Mouse (Mus musculus) common myeloid progenitor, adult 5-6 weeks (primary cell): ENCODE data around the gene Apeh. TPM values are rescaled to one million over a fixed set of nuclear protein-coding genes. Genes with fewer than 3 reads are reported as not detected.
A peak's percentile ranks its signal among the peaks of the same experiment; 100 is the strongest.

ENCODE experiments used
- ATAC-seq: replicated peaks from 2 replicates; pipeline ENCODE4 v1.8.0; 2016; ENCODE audit warnings: low read depth, mild to moderate bottlenecking, moderate TSS enrichment, inconsistent platforms; ENCODE audit not compliant: poor library complexity, severe bottlenecking
- total RNA-seq: library from RNA; stranded (forward); fragments of 200-1000, 187-1606 nt; gene quantifications from 2 replicates; pipeline ENCODE4 v1.2.3, GENCODE M21; 2017

The Apeh gene
- total RNA-seq, 1 experiment from 2014 or later = 60.8 TPM

- ATAC-seq = no peak
Measured at GRCm38 (mm10) chr9:108085261-108085660, 9.1 kb downstream of the Apeh start.

GRCm38 (mm10) chr9:108083561-108083960, 10.8 kb downstream of the Apeh start:
- no peak for ATAC-seq

- peak; percentile 45 for ATAC-seq
Measured at GRCm38 (mm10) chr9:108082988-108083431, 11.4 kb downstream of the Apeh start, which contains the start of gene Rnf123. Gene Rnf123 (minus strand): TSS chr9:108083346.

- no peak for ATAC-seq
Measured at GRCm38 (mm10) chr9:108082549-108082948, 11.9 kb downstream of the Apeh start.

GRCm38 (mm10) chr9:108080168-108080567, 14.2 kb downstream of the Apeh start, which contains the start of gene Mst1:
Gene Mst1 (plus strand): TSS chr9:108080436.
- no peak for ATAC-seq

- no peak for ATAC-seq
Measured at GRCm38 (mm10) chr9:108073141-108073930, 21.1 kb downstream of the Apeh start.

GRCm38 (mm10) chr9:108072481-108072924, 21.9 kb downstream of the Apeh start:
- ATAC-seq = no peak

- no peak for ATAC-seq
Measured at GRCm38 (mm10) chr9:108071801-108072200, 22.6 kb downstream of the Apeh start.

- no peak for ATAC-seq
Measured at GRCm38 (mm10) chr9:108069529-108069928, 24.9 kb downstream of the Apeh start.

- no peak for ATAC-seq
Measured at GRCm38 (mm10) chr9:108069007-108069406, 25.4 kb downstream of the Apeh start.

- ATAC-seq = peak; percentile 79
Measured at GRCm38 (mm10) chr9:108067900-108068299, 26.5 kb downstream of the Apeh start.

- ATAC-seq = no peak
Measured at GRCm38 (mm10) chr9:108067199-108067598, 27.2 kb downstream of the Apeh start.

GRCm38 (mm10) chr9:108065491-108066011, 28.9 kb downstream of the Apeh start:
- peak; percentile 77 for ATAC-seq

GRCm38 (mm10) chr9:108063361-108063760, 31.0 kb downstream of the Apeh start:
- no peak for ATAC-seq

GRCm38 (mm10) chr9:108062142-108062541, 32.3 kb downstream of the Apeh start:
- no peak for ATAC-seq

- ATAC-seq = no peak
Measured at GRCm38 (mm10) chr9:108058291-108058690, 36.1 kb downstream of the Apeh start.

- no peak for ATAC-seq
Measured at GRCm38 (mm10) chr9:108057262-108057562, 37.2 kb downstream of the Apeh start.

GRCm38 (mm10) chr9:108056361-108057261, 37.8 kb downstream of the Apeh start:
- no peak for ATAC-seq

GRCm38 (mm10) chr9:108055661-108056237, 38.7 kb downstream of the Apeh start:
- ATAC-seq = no peak

- ATAC-seq = no peak
Measured at GRCm38 (mm10) chr9:108055061-108055460, 39.3 kb downstream of the Apeh start.
